Mouse (Mus musculus) cerebellum, postnatal 10 days (tissue): Measurements from ENCODE around the gene Asb7.

Experiments used
- DNase-seq, 2 experiments: peaks; one replicate each; pipeline ENCODE4 v3.0.0; 2021; ENCODE audit warnings: mixed read lengths in 2 of 2

Gene Asb7

DNA sequence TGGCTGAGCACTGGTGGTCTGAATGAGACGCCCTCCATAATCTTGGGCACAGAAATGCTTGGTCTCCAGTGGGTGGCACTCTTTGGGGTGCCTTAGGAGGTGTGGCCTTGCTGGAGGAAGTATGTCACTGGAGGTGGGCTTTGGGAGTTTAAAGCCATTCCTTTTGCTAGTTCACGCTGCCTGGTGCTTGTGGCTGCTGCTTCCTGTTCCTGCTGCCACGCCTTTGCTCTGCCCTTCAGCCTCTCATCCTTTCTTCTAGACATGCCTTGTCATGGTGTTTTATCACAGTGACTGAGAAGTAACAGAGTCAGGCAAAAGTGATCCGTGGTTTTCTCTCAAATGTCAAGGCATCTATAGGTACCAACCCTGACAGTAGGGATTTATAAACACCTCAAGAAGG lies 37.2 kb downstream of the Asb7 start:
- DNase-seq = no peak

DNA sequence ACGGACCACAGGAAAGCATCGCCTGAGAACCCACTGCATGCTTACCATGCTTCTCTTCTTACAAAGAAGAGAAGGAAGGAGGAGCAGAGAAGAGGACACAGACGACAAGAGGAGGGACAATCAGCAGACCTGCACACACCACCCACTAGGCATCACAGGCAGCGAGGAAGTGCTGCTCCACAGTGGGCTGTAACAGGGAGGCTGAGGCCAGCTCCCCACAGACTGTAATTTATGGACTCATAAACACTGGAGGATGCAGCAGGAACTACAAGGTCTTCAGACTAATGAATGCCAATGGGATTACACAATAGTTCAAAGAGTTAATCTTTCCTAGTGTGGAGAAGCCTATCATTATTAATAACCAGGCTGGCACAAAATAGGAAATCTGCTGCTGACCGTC lies 38.5 kb downstream of the Asb7 start:
- DNase-seq = no peak

DNA sequence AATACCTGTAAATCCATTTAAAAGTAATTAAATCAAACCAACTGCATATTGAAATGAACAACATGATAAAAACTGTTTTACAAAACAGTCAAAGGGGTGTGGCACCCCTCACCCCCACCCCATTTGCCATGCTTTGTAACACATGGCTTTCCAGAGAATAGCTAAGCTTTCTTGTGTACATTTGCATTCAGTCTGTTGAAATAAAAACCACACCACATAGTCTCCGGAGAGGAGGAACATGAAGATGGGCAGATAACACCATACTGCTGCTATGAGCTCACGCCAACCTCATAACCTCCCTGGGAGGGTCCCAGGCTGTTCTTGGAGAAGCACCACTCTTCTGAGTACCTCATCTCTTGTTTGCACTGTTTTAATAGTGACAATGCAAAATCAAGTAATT lies 40.2 kb downstream of the Asb7 start:
- DNase-seq = no peak

DNA sequence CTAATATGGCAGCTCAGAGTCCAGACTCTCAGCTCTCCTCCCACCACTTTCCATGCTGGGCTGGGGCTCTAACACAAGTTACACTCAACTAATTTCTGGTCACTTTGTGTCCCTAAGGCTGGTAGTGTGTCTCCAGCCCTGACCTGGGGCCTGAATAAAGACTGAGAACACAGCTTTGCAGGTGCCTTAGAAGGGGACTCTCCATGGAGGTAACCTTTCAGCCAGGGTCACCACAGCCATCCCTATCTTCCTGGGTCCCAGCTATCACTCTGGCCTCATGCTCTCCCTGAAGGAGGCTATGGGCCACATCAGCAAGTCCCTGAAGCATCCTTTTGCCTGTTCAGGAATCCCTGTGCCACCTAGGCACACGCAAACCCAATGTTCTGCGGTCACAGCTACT lies 43.7 kb downstream of the Asb7 start:
- no peak for DNase-seq

DNA sequence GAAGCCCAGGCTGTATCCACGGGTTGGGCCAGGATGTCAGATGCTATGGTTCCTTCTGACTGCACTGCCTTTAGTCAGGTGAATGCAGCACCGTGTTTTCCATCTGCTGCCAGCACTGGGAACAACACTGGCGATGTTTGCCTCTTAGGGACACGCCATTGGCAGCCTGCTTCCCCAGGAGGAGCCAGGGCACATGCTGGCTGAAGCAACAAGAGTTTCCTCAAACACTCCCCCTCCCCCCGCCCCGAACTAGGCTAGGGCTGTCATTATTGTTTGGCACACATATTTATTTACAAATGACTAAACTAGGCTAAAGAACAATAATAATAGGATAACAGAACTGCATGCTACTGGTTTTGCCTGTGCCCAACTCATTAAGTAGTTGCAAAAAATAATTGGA lies 56.0 kb downstream of the Asb7 start:
- DNase-seq = peak in 1 of 2 experiments; percentile 13

- DNase-seq = no peak
These were observed 59.1 kb downstream of the Asb7 start for GRCm38 (mm10) chr7:66630154-66630800.

DNA sequence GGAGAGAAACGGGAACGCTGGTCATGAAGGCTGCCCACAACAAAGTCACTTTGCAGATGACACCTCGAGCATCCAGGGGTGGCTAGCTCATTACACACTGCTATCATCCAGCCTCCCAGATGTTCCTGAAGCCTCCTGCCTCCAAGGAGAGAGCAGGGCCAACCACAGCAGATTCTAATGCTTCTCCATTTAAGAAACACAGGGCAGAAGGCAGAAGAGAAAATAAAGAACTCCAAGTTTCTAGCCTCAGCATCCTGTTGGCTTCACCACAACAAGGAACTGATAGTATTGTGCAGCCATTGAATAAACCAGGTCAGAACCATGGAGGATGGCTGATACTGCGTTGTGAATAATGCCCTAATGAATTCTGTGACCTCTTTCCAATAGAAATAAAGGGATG lies 60.0 kb downstream of the Asb7 start:
- DNase-seq = no peak

- DNase-seq = no peak
These were observed 66.0 kb downstream of the Asb7 start for GRCm38 (mm10) chr7:66623436-66623835.

- DNase-seq = no peak
These were observed 87.5 kb downstream of the Asb7 start for GRCm38 (mm10) chr7:66601846-66602245.

DNA sequence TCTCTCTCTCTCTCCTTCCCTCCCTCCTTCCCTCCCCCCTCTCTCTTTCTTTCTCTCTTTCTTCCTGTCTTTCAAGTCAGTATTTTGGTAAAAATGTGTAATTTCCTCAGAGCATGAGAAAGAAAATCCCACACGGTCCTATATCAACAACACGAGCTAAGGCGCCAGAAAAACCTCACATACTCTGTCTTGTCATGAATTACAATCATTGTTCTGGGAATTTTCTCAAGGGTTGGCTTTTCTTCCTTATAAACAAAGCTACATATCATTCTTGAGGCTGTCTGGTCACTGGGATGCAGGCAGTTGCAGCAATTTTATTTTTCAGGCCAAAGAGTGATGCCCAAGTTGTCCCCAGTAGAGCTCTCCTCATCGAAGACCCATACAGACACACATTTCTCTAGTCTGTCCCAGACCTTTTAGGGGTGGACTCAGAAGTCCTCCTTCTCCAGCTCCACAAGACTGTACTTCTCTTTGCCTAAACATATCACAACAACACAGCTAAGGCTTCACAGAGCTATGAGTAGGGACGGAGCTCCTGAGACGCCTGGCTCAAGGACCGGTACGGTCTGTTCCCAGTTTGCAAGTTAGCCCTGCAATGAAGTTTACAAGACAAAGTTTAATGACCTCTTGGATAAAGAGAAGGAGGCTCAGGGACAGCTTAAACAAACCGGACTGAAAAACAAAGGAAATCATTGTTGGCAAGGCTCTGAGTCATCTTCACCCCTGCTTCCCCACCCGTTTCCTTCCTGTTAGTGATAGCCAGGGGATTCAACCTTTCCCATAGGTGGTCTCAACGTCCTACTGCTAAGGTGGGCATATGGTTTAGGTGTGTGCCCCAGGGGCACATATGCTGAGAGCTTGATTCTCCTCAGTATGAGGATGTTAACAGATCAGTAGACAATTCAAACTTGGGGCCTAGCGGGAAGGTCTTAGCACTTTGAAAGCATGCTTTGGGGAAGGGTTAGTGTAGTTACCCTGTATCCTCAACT lies 88.5 kb downstream of the Asb7 start:
- DNase-seq = no peak

DNA sequence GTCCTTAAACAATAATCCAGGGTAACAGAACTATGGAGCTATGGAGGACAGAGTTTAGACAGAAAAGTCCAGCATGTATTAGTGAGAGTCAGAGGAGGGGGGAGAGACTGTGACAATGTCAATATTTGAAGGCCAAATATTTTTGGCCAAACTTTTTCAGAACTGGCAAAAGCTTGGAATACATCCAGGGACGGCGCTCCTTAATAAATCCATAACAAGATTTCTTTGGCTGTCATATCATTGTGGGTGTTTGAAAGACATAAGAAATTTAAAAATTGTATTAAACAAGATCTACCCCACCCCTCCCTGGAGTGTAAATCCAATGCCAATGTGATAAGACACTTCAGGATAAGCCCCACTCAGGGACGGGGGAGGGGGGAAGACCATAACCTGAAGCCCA lies 89.3 kb downstream of the Asb7 start:
- no peak for DNase-seq

- DNase-seq = no peak
These were observed 91.5 kb downstream of the Asb7 start for GRCm38 (mm10) chr7:66597900-66598299.
